Mouse (Mus musculus): ENCODE results near the gene Inpp5a. TPM values are rescaled to one million over a fixed set of nuclear protein-coding genes. Genes with fewer than 3 reads are reported as not detected.

Inpp5a gene
- polyA plus RNA-seq, 1 experiment from 2014 or later, result 53.4 TPM

DNA sequence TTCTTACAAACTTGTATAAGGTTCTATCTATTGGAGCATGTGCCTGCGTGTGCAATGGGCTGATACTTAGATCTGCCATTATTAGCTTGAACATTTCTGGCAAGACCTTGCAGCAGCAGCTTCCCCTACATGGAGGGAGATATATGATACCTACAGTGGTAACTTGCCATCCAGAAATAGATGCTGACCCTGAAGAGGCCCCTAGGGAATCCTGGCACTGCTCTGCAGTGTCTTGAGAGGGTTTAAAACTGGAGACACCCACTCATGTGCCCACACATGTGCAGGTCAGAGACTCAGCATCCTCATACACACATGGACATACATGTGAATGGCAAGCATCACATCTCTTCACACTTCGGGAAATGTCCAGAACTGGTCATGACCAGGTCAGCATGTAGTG is 175.3 kb downstream of the Inpp5a start:
- H3K4me3 ChIP-seq, result no peak overlapping the region
- no peaks in the 10 kb centered on the region for H3K27me3 ChIP-seq
- no peak overlapping the region for H3K27ac ChIP-seq
- H3K9me3 ChIP-seq (replicated peaks), result no peaks in the 10 kb centered on the region
- peak; percentile 33; the same call in 1 of the 2 replicates for ATAC-seq (replicated peaks; ENCODE audit: insufficient number of reproducible peaks, insufficient read depth, low FRiP score, low read depth)
- no peak overlapping the region; the same call in 1 of the 2 replicates for H3K4me2 ChIP-seq
- H3K9ac ChIP-seq, result no peak overlapping the region
- peaks cover 56% of the 10 kb centered on the region for H3K36me3 ChIP-seq
- 70% methylated on average over 2 of the region's 2 CpGs for WGBS
- H3K4me1 ChIP-seq (replicated peaks), result peaks cover 21% of the 10 kb centered on the region

DNA sequence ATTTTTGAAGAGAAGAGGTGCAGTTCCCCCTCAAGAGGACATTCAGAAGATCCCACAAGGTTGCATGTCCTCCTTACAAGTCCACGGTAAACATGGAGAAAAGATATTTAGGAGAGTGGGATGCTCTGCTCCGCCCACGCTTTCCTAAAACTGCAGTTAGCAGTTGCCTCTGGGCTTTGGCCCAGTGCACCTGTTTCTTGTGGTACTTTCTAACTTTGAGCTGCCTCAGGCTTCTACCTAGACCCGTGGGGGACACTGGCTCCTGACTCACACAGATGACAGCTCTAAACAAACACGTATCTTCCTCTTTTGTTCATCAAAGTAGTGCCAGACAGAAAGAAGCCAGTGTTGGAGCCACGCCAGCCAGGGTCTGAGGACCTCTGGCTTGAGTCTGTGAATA is 177.1 kb downstream of the Inpp5a start:
- Histone ChIP-seq H3K9me3 (replicated peaks) (no peaks in the 10 kb centered on the region), H3K36me3 (peaks cover 42% of the 10 kb centered on the region), H3K4me2 (no peak overlapping the region), H3K4me1 (replicated peaks) (peaks cover 21% of the 10 kb centered on the region), H3K27ac (no peak overlapping the region), H3K4me3 (no peak overlapping the region), H3K9ac (no peak overlapping the region), H3K27me3 (no peaks in the 10 kb centered on the region)
- 71% methylated on average over 6 of the region's 6 CpGs for WGBS
- no peak for ATAC-seq (replicated peaks; ENCODE audit: insufficient number of reproducible peaks, insufficient read depth, low FRiP score, low read depth)

DNA sequence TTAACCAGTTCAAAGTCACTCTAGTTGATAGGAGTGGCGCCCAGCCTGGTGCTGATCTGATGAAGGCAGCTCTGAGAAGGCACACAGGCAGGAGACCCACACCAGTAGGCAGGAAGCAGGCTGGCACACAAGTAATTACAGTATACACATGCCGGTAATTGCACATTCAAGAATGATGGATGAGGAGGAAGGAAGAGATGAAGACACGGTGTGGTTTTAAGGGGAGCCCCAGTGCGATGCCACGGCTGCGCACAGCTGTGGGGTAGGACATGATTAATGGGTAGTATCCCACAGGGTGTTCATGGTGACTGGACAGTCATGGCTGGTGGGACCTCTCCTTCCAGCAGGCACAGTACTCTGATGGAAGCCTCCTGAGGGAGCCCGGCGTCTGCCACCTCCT is 177.6 kb downstream of the Inpp5a start:
- H3K9me3 ChIP-seq (replicated peaks), result no peaks in the 10 kb centered on the region
- H3K4me2 ChIP-seq, result no peak overlapping the region
- no peak overlapping the region for H3K9ac ChIP-seq
- H3K4me3 ChIP-seq, result no peak overlapping the region
- WGBS, result 74% methylated on average over 8 of the region's 8 CpGs
- H3K36me3 ChIP-seq, result peaks cover 38% of the 10 kb centered on the region
- H3K27me3 ChIP-seq, result no peaks in the 10 kb centered on the region
- ATAC-seq (replicated peaks; ENCODE audit: insufficient number of reproducible peaks, insufficient read depth, low FRiP score, low read depth), result no peak
- H3K27ac ChIP-seq, result no peak overlapping the region
- peaks cover 21% of the 10 kb centered on the region for H3K4me1 ChIP-seq (replicated peaks)

DNA sequence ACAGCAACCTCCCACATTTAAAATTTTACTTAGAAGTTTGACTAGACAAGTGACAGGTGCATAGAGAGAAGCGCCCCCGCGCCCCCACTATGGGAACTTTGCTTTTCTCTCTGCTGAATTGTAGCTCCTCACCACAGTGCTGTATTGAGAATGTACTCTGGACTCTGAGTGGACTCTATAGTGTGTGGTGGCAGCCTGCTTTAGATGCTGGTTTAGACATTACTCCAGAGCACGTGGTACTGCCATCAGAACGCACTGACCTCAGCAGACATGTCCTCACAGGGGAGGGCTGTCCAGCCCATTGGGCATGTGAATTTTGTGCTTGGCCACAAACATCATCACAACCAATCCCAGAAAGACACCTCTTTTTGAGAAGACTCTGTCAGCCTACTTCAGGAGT is 181.9 kb downstream of the Inpp5a start:
- H3K9me3 ChIP-seq (replicated peaks), result no peaks in the 10 kb centered on the region
- WGBS, result 92% methylated on average over 5 of the region's 5 CpGs
- no peaks in the 10 kb centered on the region for H3K4me1 ChIP-seq (replicated peaks)
- no peak overlapping the region for H3K9ac ChIP-seq
- H3K4me2 ChIP-seq, result no peak overlapping the region
- peaks cover 34% of the 10 kb centered on the region for H3K36me3 ChIP-seq
- no peak for ATAC-seq (replicated peaks; ENCODE audit: insufficient number of reproducible peaks, insufficient read depth, low FRiP score, low read depth)
- H3K27me3 ChIP-seq, result no peaks in the 10 kb centered on the region
- no peak overlapping the region for H3K27ac ChIP-seq
- no peak overlapping the region for H3K4me3 ChIP-seq

DNA sequence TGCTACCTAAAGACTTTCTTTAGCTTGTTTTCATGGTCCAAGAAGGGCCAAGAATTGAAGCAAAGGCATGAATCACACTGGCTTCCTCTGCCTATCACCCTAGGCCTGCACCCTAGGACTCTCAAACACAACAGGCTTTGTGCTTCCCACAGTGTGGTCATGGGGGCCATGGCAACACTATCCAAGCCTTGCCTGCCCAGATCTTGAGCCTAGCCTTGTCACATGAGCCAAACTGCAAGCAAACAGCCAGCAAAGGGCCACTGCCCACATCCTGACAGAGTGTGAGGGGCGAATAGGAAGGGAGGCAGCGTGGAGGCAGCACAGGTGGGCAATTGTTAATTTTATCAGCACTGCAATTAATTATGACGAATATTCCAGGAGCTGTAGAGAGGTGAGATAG is 183.8 kb downstream of the Inpp5a start:
- Histone ChIP-seq H3K9me3 (replicated peaks) (no peaks in the 10 kb centered on the region), H3K4me3 (no peak overlapping the region), H3K27ac (no peak overlapping the region), H3K4me1 (replicated peaks) (no peaks in the 10 kb centered on the region), H3K9ac (no peak overlapping the region), H3K27me3 (no peaks in the 10 kb centered on the region), H3K4me2 (no peak overlapping the region), H3K36me3 (peaks cover 34% of the 10 kb centered on the region)
- WGBS, result 63% methylated on average over 3 of the region's 3 CpGs
- no peak for ATAC-seq (replicated peaks; ENCODE audit: insufficient number of reproducible peaks, insufficient read depth, low FRiP score, low read depth)

DNA sequence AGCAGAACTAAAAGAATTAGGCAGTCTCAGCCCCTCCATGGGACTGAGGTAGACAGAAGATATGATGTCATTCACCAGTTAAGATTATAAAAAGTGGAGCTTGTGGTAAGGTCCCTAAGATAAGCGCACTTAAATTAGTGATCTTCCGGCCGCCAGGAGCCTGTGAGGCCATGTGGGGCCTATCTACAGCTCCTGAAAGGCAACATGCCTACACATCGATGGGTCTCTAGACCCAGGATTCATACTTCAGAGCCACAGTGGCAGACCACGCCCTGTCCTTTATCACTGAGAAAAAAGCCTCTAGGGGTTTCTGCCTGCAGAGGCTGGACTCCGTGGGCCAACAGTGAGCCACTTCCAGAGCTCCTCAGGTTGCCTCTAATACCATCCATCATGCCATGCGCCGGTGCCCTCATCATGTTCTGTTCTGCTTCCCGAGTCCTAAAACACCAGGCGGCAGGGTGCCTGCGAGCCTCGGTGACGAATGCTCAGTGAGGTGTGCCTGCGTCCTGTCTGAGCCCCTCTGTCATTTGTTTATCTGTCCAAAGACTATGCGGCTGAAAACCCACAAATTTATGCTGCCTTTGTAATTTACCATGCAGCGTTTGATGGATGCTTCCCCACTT is 187.3 kb downstream of the Inpp5a start:
- Histone ChIP-seq H3K4me3 (no peak overlapping the region), H3K4me2 (no peak overlapping the region), H3K27me3 (peaks cover 34% of the 10 kb centered on the region), H3K9ac (no peak overlapping the region), H3K9me3 (replicated peaks) (no peaks in the 10 kb centered on the region), H3K27ac (no peak overlapping the region), H3K4me1 (replicated peaks) (peaks cover 5% of the 10 kb centered on the region), H3K36me3 (peaks cover 44% of the 10 kb centered on the region)
- 76% methylated on average over 16 of the region's 16 CpGs for WGBS
- ATAC-seq (replicated peaks; ENCODE audit: insufficient number of reproducible peaks, insufficient read depth, low FRiP score, low read depth), result no peak

DNA sequence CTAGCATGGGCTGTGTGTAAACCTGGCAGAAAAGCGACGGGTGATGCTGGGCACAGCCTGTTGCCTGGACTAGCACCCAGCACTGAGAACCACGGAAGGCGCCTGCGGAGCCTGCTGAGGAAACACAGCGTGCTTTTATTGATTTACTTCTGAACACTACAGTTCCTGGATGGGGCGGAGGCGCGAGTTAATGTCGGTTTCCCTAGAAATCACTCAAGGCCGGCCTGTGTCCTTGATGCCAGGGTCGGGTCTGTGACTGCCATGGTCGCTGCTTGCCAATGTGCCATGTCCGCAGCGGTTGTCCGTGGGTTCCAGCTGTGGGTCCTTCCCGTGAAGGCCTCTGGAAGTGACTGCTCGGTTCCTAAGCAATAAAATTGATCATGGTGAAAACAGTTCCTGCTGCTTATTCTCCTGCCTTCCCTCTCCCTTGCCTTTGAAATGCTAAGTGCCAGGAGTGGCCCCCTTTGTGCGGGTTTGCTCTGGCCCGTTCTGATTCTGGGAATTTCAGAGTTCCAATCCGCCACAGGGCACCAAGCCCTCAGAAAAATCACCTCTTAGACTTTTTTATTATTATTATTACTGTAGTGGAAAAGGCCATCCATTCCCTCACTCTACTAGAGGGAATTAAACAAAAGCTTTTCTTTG is 190.5 kb downstream of the Inpp5a start:
- ATAC-seq (replicated peaks; ENCODE audit: insufficient number of reproducible peaks, insufficient read depth, low FRiP score, low read depth), result no peak
- Histone ChIP-seq H3K4me2 (no peak overlapping the region), H3K36me3 (peaks cover 44% of the 10 kb centered on the region), H3K27ac (no peak overlapping the region), H3K9ac (no peak overlapping the region), H3K9me3 (replicated peaks) (no peaks in the 10 kb centered on the region), H3K4me1 (replicated peaks) (peaks cover 32% of the 10 kb centered on the region), H3K27me3 (peaks cover 66% of the 10 kb centered on the region), H3K4me3 (no peak overlapping the region)
- WGBS, result 88% methylated on average over 21 of the region's 21 CpGs

DNA sequence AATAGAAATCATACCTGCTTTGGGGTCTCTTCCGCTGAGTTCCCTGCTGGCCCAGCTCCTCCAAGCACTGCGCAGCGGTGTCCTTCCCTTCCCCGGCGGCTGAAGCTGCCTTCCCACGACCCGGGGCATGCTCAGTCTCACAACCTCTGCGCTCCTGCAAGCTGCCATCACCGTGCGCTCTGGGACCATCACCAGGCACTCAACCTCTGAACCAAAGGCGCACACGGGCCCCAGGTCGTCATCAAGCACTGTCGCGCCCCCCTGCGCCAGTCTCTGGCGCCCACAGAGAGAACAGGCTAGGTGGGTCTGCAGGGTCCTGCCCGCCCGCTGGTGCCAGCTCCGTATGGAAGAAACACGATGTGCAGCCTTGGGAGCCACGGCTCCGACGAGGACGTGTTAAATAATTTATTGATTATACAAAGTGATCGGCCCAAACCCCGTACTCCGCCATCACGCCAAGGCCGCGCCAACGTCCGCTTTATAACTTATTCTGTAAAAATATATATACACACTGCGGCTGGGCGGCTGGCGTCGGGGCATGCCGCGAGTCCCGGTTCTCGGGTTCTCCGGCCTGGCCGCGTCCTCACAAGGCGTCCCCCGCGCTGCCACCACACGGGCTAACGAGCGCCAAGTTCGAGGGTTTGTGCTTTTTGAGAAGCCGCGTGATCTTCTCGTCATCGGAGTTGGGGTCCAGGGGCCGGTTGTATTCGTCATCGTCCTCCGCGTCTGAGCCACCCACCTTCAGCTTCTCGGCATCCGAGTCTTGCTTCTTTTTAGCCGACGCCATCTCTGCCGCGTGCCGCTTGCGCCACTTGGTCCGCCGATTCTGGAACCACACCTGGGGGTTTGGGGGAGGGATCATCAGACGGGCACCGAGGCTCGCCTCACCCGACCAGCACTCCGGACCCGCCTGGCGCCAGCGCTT is 192.2 kb downstream of the Inpp5a start:
- no peak for ATAC-seq (replicated peaks; ENCODE audit: insufficient number of reproducible peaks, insufficient read depth, low FRiP score, low read depth)
- 4% methylated on average over 78 of the region's 78 CpGs for WGBS
- H3K4me2 ChIP-seq, result peak overlapping the region; percentile 75
- peaks cover 33% of the 10 kb centered on the region for H3K36me3 ChIP-seq
- peak overlapping the region; percentile 51 for H3K4me3 ChIP-seq
- H3K4me1 ChIP-seq (replicated peaks), result peaks cover 41% of the 10 kb centered on the region
- H3K27ac ChIP-seq, result no peak overlapping the region
- peaks cover 83% of the 10 kb centered on the region for H3K27me3 ChIP-seq
- no peak overlapping the region for H3K9ac ChIP-seq
- no peaks in the 10 kb centered on the region for H3K9me3 ChIP-seq (replicated peaks)

DNA sequence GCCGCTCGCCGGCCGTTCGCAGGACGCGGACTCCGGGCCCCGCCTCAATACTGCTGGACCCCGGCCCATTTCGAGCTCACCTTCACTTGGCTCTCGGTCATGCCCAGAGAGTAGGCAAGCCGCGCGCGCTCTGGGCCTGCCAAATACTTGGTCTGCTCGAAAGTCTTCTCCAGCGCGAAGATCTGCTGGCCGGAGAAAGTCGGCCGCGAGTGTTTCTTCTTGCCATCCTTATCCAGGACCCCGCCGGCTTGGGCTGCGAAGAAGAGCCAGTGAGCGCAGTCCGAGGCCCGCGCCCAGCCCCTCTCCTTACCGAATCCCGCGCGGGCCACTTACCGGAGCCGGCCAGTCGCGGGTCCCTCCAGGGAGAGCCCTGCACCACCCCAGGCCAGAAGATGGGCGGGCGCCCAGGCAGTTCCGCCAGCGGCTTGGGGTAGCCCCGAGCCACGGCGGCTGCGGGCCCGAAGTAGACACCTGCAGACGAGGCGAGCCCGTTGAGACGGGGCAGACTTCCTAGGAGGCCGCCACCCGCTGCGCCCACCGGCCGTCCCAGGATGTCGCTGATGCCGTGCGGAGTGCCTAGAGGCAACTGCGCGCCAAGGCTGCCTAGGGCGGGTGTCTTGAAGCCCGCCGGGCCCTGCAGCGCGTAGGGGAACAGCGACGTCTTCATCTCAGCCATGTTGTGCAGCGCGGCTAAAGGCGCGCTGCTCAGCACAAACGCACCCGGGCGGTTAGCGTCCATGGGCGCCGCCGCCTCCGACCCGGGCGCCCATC is 193.1 kb downstream of the Inpp5a start:
- Histone ChIP-seq H3K9me3 (replicated peaks) (no peaks in the 10 kb centered on the region), H3K4me3 (peak overlapping the region; percentile 51), H3K27ac (no peak overlapping the region), H3K9ac (peak overlapping the region; percentile 27; the same call in 1 of the 2 replicates), H3K4me2 (peak overlapping the region; percentile 75), H3K27me3 (peaks cover 92% of the 10 kb centered on the region), H3K36me3 (peaks cover 27% of the 10 kb centered on the region), H3K4me1 (replicated peaks) (peaks cover 41% of the 10 kb centered on the region)
- under 1% methylated on average over 82 of the region's 82 CpGs for WGBS
- ATAC-seq (replicated peaks; ENCODE audit: insufficient number of reproducible peaks, insufficient read depth, low FRiP score, low read depth), result peak; percentile 27; the same call in 1 of the 2 replicates

DNA sequence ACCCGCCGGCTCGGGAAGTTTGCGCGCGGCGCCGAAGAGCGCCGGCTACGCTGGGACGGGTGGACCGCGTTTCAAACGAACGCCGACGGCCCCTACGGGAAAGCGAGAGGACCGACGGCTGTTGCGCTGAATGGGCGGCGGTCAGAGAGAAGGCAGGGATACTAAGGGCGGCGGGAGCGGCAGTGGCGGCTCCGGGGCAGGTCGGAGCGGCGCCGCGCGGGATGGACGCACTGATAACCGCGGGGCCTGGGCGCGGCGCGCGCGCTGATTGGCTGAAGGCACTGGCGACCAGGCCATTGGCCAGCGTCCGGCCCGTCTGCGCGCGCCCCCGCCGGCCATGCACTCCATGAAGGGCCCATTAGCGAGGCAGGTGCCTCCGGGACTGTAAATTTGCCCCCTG is 193.7 kb downstream of the Inpp5a start, which contains the start of gene Nkx6-2:
Gene Nkx6-2, minus strand, starts transcription at position 203 of the 400 bp plus-strand sequence.
- H3K4me2 ChIP-seq, result peak within 1 kb of the TSS; percentile 75
- no peak for ATAC-seq (replicated peaks; ENCODE audit: insufficient number of reproducible peaks, insufficient read depth, low FRiP score, low read depth)
- peaks cover 98% of the 10 kb centered on the region for H3K27me3 ChIP-seq
- peak within 1 kb of the TSS; percentile 27; the same call in 1 of the 2 replicates for H3K9ac ChIP-seq
- no peak within 1 kb of the TSS for H3K27ac ChIP-seq
- no peaks in the 10 kb centered on the region for H3K9me3 ChIP-seq (replicated peaks)
- peak within 1 kb of the TSS; percentile 51 for H3K4me3 ChIP-seq
- WGBS, result under 1% methylated on average over 56 of the region's 56 CpGs
- peaks cover 41% of the 10 kb centered on the region for H3K4me1 ChIP-seq (replicated peaks)
- H3K36me3 ChIP-seq, result peaks cover 21% of the 10 kb centered on the region

All from heart, embryonic 15.5 days (tissue).